Mouse (Mus musculus) embryonic facial prominence, embryonic 13.5 days (tissue): ENCODE data around the gene Mrpl23. TPM values are rescaled to one million over a fixed set of nuclear protein-coding genes. Genes with fewer than 3 reads are reported as not detected.

Experiments
- ATAC-seq: fragments of 200-750 bp; cut with Nextera tagmentation; 2 replicates; pipeline ENCODE4 v1.8.0; 2017; ENCODE audit warnings: low read depth; ENCODE audit not compliant: insufficient number of reproducible peaks, insufficient read depth, low FRiP score, low TSS enrichment
- H3K27ac ChIP-seq: fragments of 300-500 bp; sonication (generic); 2 replicates; pipeline ENCODE4 v1.5.1; 2015; ENCODE audit warnings: moderate library complexity, mild to moderate bottlenecking, inconsistent platforms
- H3K27me3 ChIP-seq: fragments of 300-500 bp; sonication (generic); 2 replicates; pipeline ENCODE4 v1.6.1; 2015; ENCODE audit warnings: mild to moderate bottlenecking, inconsistent platforms
- H3K36me3 ChIP-seq: fragments of 300-500 bp; sonication (generic); 2 replicates; pipeline ENCODE4 v1.6.1; 2015; ENCODE audit warnings: mild to moderate bottlenecking, inconsistent platforms
- H3K4me1 ChIP-seq: fragments of 300-500 bp; sonication (generic); 2 replicates; pipeline ENCODE4 v1.6.1; 2015; ENCODE audit warnings: inconsistent platforms
- H3K4me2 ChIP-seq: fragments of 300-500 bp; sonication (generic); 2 replicates; pipeline ENCODE4 v1.6.1; 2015; ENCODE audit warnings: moderate library complexity, mild to moderate bottlenecking, inconsistent platforms
- H3K4me3 ChIP-seq: fragments of 300-500 bp; sonication (generic); 2 replicates; pipeline ENCODE4 v1.5.1; 2015; ENCODE audit warnings: mild to moderate bottlenecking, inconsistent platforms
- H3K9ac ChIP-seq: fragments of 300-500 bp; sonication (generic); 2 replicates; pipeline ENCODE4 v1.6.1; 2015; ENCODE audit warnings: mild to moderate bottlenecking, inconsistent platforms
- H3K9me3 ChIP-seq: fragments of 300-500 bp; sonication (generic); 2 replicates; pipeline ENCODE4 v1.6.1; 2016; ENCODE audit warnings: inconsistent platforms
- WGBS: fragments of 180-500 bp; shearing (Covaris S2); methylation state at CpG from one replicate; pipeline ENCODE4 v1.1.7; 2015; ENCODE audit warnings: mixed read lengths; 5-methylcytosine and 5-hydroxymethylcytosine counted together
- polyA plus RNA-seq: library from polyadenylated mRNA; unstranded; fragments of >200 nt; fragmentation: Nextera tagmentation; extraction: Ambion mirVana; gene quantifications from 2 replicates; pipeline ENCODE4 v1.2.1, GENCODE M21; 2015

The Mrpl23 gene
- polyA plus RNA-seq, 1 experiment from 2014 or later: 36.0 TPM

GRCm38 (mm10) chr7:142563168-142563567 is 30.7 kb downstream of the Mrpl23 start:
- Histone ChIP-seq H3K9ac (0 out of 2 replicates have a peak overlapping the region, but pooled peaks have one; percentile 27), H3K27ac (no peak overlapping the region), H3K4me1 (peaks cover 63% of the 10 kb centered on the region), H3K9me3 (no peaks in the 10 kb centered on the region), H3K4me2 (no peak overlapping the region), H3K27me3 (no peaks in the 10 kb centered on the region), H3K36me3 (no peaks in the 10 kb centered on the region), H3K4me3 (no peak overlapping the region)
- no peak for ATAC-seq
- 27% methylated on average over 6 of the region's 6 CpGs for WGBS

- no peak overlapping the region for H3K4me3 ChIP-seq
- H3K36me3 ChIP-seq: no peaks in the 10 kb centered on the region
- ATAC-seq: no peak
- 39% methylated on average over 11 of the region's 11 CpGs for WGBS
- H3K9me3 ChIP-seq: no peaks in the 10 kb centered on the region
- no peak overlapping the region for H3K9ac ChIP-seq
- no peak overlapping the region for H3K4me2 ChIP-seq
- no peak overlapping the region for H3K27ac ChIP-seq
- H3K27me3 ChIP-seq: no peaks in the 10 kb centered on the region
- H3K4me1 ChIP-seq: peaks cover 69% of the 10 kb centered on the region
Observed at GRCm38 (mm10) chr7:142564955-142565643, 32.6 kb downstream of the Mrpl23 start.

- Histone ChIP-seq H3K36me3 (no peaks in the 10 kb centered on the region), H3K27ac (no peak overlapping the region), H3K9me3 (no peaks in the 10 kb centered on the region), H3K27me3 (no peaks in the 10 kb centered on the region), H3K4me2 (no peak overlapping the region), H3K4me1 (peaks cover 69% of the 10 kb centered on the region), H3K9ac (no peak overlapping the region), H3K4me3 (no peak overlapping the region)
- 79% methylated on average over 9 of the region's 9 CpGs for WGBS
- ATAC-seq: no peak
Observed at GRCm38 (mm10) chr7:142566512-142566911, 34.0 kb downstream of the Mrpl23 start.

DNA sequence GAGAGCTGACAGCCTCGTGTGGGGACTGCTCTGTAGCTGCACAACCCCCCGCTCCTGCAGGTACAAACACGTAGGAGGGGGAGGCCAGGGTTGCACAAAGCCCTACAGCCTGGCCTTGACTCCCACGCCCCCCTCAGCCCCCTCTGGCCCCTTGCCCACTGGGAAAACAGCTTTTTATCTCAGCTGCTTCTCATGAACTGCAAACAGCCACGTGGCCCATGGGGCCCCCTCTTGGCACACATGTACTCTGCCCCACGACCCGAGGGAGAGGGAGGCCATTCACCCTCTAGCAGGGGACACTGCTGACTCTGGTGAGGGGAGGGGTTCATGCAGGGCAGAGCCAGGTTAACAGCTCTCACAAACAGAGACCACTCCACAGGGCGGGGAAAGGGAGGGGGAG is 36.5 kb downstream of the Mrpl23 start:
- H3K4me2 ChIP-seq: no peak overlapping the region
- H3K4me3 ChIP-seq: no peak overlapping the region
- no peaks in the 10 kb centered on the region for H3K27me3 ChIP-seq
- WGBS: 36% methylated on average over 8 of the region's 8 CpGs
- H3K4me1 ChIP-seq: peaks cover 69% of the 10 kb centered on the region
- ATAC-seq: no peak
- no peaks in the 10 kb centered on the region for H3K36me3 ChIP-seq
- H3K27ac ChIP-seq: peak overlapping the region; percentile 99
- no peaks in the 10 kb centered on the region for H3K9me3 ChIP-seq
- H3K9ac ChIP-seq: 0 out of 2 replicates have a peak overlapping the region, but pooled peaks have one; percentile 11

DNA sequence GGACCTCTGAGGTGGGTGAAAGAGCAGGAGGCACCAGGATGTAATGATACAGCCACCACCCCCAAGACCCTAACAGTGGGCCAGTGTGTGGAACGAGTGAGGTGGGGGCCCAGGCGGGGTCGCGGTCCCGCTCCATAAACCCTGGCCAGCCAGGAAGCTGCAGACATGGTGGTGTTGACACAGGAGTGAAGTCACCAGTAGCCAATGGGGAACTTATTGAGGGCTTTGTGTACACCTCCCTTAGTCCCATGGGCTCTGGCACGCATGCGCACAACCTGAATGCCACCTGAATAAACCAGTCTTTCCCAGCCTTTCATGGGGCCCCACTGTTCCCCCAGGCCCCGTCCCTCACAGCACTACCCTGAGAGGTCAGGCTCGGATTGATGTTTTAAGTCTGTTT is 38.1 kb downstream of the Mrpl23 start:
- H3K4me1 ChIP-seq: peaks cover 70% of the 10 kb centered on the region
- no peak overlapping the region for H3K9ac ChIP-seq
- no peaks in the 10 kb centered on the region for H3K27me3 ChIP-seq
- H3K9me3 ChIP-seq: no peaks in the 10 kb centered on the region
- no peak overlapping the region for H3K4me3 ChIP-seq
- no peaks in the 10 kb centered on the region for H3K36me3 ChIP-seq
- no peak overlapping the region for H3K4me2 ChIP-seq
- no peak for ATAC-seq
- H3K27ac ChIP-seq: peak overlapping the region; percentile 99
- WGBS: 72% methylated on average over 9 of the region's 9 CpGs

DNA sequence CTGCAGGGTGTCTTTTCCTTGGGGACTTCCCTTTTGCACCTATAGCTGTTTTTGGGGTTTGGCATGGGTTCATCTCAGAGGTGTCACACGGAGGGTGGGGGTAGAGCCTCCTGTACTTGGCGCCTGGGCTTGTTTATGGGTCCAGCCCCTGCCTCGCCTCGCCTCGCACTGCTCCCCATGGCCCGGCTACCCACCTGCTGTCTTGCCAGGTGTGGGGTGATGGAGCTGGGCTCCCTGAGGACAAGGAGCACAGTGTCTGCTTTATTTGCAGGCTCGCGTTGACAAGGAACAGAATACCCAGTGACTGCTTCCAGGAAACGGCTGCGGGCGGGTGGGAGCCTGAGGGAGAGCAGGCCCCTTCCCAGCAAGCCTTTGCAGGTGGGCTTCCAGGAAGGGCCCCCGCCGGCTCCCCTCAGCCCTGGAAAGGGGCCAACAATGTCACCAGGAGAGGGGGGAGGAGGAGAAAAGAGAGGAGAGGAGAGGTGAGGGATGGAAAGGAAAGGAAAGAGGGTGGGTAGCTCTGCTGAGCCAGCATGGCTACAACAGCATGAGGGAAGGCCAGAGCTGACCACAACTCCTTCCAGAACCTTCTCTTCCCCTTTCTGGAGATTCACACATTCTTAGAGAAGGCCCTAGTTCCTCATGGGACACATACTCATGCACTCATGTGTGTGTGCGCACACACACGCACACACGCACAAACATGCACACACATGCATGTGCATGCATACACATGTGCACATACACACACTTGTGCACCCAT is 39.2 kb downstream of the Mrpl23 start:
- Histone ChIP-seq H3K9me3 (no peaks in the 10 kb centered on the region), H3K4me3 (no peak overlapping the region), H3K9ac (peak overlapping the region; percentile 61), H3K4me2 (peak overlapping the region; percentile 63), H3K36me3 (peaks cover 5% of the 10 kb centered on the region; the same call in 1 of the 2 replicates), H3K27me3 (no peaks in the 10 kb centered on the region), H3K4me1 (peaks cover 81% of the 10 kb centered on the region), H3K27ac (peak overlapping the region; percentile 99)
- ATAC-seq: peak; percentile 16; the same call in 1 of the 2 replicates
- WGBS: 42% methylated on average over 16 of the region's 16 CpGs

DNA sequence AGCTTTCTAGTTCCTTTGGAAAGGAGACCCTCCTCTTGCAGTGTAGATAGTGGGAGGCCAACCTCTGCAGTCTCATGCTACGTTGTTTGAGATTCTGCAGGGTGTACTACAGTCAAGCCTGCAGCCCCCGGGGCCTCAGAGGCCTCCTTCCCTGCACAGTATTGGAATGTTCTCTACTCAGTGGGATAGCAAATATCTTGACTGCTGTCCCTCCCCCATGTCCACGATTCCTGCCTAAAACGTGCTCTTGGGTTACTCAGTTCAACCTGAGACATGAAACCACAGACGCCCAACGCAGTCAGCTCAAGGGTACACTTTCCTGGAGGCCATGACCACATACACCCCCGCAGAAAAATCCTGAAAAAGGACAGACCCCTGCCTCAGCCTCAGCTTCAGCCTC is 39.9 kb downstream of the Mrpl23 start:
- Histone ChIP-seq H3K4me1 (peaks cover 88% of the 10 kb centered on the region), H3K9me3 (no peaks in the 10 kb centered on the region), H3K27me3 (no peaks in the 10 kb centered on the region), H3K4me2 (peak overlapping the region; percentile 63), H3K36me3 (peaks cover 5% of the 10 kb centered on the region; the same call in 1 of the 2 replicates), H3K9ac (peak overlapping the region; percentile 61), H3K27ac (peak overlapping the region; percentile 99), H3K4me3 (no peak overlapping the region)
- no peak for ATAC-seq
- WGBS: 14% methylated on average over 7 of the region's 7 CpGs

GRCm38 (mm10) chr7:142572992-142573391 is 40.5 kb downstream of the Mrpl23 start:
- Histone ChIP-seq H3K27me3 (no peaks in the 10 kb centered on the region), H3K27ac (peak overlapping the region; percentile 99), H3K9ac (peak overlapping the region; percentile 61; the same call in 1 of the 2 replicates), H3K4me2 (peak overlapping the region; percentile 63), H3K9me3 (no peaks in the 10 kb centered on the region), H3K36me3 (peaks cover 5% of the 10 kb centered on the region; the same call in 1 of the 2 replicates), H3K4me3 (no peak overlapping the region), H3K4me1 (peaks cover 91% of the 10 kb centered on the region)
- peak; percentile 71 for ATAC-seq
- 4% methylated on average over 6 of the region's 6 CpGs for WGBS

GRCm38 (mm10) chr7:142574155-142574660 is 41.7 kb downstream of the Mrpl23 start:
- H3K9me3 ChIP-seq: 0 out of 2 replicates have a peak, but pooled peaks cover 4% of the 10 kb centered on the region
- H3K27me3 ChIP-seq: no peaks in the 10 kb centered on the region
- peak overlapping the region; percentile 84 for H3K9ac ChIP-seq
- 0 out of 2 replicates have a peak overlapping the region, but pooled peaks have one; percentile 2 for H3K4me3 ChIP-seq
- ATAC-seq: no peak
- WGBS: 54% methylated on average over 3 of the region's 3 CpGs
- H3K4me1 ChIP-seq: peaks cover 95% of the 10 kb centered on the region
- H3K4me2 ChIP-seq: peak overlapping the region; percentile 63
- peak overlapping the region; percentile 99 for H3K27ac ChIP-seq
- peaks cover 5% of the 10 kb centered on the region; the same call in 1 of the 2 replicates for H3K36me3 ChIP-seq

DNA sequence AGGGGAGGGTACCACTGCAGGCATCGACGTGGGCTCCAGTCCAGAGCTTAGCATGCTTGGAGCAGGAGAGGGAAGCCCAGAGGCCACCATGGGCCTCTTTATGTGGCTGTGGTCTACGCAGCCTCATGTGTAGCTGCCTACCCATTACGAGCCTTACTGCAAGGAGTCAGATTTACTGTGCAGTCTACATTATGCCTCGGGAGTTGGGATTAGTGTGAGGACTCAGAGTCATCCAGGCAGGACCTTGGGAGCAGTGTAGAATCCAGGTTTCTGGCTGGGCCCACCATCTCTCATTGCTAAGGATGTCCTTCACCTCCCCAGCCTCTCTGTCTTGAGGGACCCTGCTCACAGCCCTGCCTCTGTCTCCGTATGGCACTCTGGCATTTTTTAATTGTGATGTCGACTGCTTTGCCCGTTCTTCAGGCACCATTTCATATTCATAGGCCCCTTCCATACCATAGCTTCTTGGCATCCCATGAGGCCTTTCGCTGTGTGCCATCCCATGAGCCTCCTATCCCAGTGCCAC is 42.4 kb downstream of the Mrpl23 start:
- 55% methylated on average over 9 of the region's 9 CpGs for WGBS
- no peak for ATAC-seq
- peak overlapping the region; percentile 53 for H3K4me3 ChIP-seq
- peak overlapping the region; percentile 84 for H3K9ac ChIP-seq
- no peaks in the 10 kb centered on the region for H3K27me3 ChIP-seq
- peaks cover 5% of the 10 kb centered on the region; the same call in 1 of the 2 replicates for H3K36me3 ChIP-seq
- H3K4me1 ChIP-seq: peaks cover 90% of the 10 kb centered on the region
- peak overlapping the region; percentile 63 for H3K4me2 ChIP-seq
- peak overlapping the region; percentile 99 for H3K27ac ChIP-seq
- 0 out of 2 replicates have a peak, but pooled peaks cover 6% of the 10 kb centered on the region for H3K9me3 ChIP-seq

- H3K27me3 ChIP-seq: no peaks in the 10 kb centered on the region
- peaks cover 84% of the 10 kb centered on the region for H3K4me1 ChIP-seq
- H3K4me2 ChIP-seq: peak overlapping the region; percentile 63
- H3K9ac ChIP-seq: peak overlapping the region; percentile 84
- H3K9me3 ChIP-seq: peaks cover 12% of the 10 kb centered on the region
- H3K36me3 ChIP-seq: peaks cover 5% of the 10 kb centered on the region; the same call in 1 of the 2 replicates
- H3K27ac ChIP-seq: peak overlapping the region; percentile 99
- no peak for ATAC-seq
- 84% methylated on average over 12 of the region's 12 CpGs for WGBS
- peak overlapping the region; percentile 53 for H3K4me3 ChIP-seq
Observed at GRCm38 (mm10) chr7:142575491-142575890, 43.0 kb downstream of the Mrpl23 start.
